Mouse (Mus musculus) kidney, postnatal 10 days (tissue): ENCODE measurements around the gene Cep95.
"Not testable (repeated sequence)": the region's sequence is repeated elsewhere in the genome, so short reads cannot be mapped to it uniquely, and the experiment has no call there.

ENCODE experiments used
- DNase-seq: peaks from one replicate; pipeline ENCODE4 v3.0.0; 2021; ENCODE audit warnings: mixed read lengths

The Cep95 gene

DNA sequence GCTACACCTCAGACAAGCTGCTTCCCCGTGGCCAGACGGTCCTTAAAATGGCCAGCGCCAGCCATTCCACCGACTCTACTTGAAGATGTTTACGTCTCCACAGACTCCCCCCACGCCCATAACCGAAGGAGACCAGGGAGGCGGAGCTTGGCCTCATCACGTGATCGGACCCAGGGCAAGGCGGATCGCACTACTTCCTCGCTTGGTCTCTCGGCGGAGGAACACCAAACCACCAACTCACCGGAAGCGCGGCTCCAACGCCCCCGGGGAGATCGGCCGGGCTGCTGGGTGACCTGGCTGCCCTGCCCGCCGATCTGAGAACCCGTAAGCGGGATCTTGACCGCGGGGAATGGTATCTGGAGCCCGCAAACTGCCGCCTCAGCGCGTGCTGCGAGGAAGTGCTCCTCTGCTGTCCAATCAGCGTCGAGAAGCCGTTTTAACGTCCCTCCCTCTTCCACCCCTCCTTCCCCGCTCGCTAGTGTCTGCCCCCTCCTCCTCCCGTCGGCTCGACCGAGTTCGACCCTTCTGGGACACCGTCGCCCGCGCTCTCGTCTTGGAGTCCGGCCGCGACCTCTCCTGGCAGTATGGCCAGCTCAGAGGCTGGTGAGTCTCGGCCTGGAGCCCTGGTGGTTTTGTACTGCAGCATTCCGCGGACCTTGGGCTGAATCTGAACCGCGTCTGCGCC, at the start of gene Cep95, which contains the start of gene Ddx5:
Gene Cep95 (plus strand): TSS at position 478 of the 685 bp plus-strand sequence.
Gene Ddx5 (minus strand): TSS at position 411 of the 685 bp plus-strand sequence.
- DNase-seq: peak; percentile 99

DNA sequence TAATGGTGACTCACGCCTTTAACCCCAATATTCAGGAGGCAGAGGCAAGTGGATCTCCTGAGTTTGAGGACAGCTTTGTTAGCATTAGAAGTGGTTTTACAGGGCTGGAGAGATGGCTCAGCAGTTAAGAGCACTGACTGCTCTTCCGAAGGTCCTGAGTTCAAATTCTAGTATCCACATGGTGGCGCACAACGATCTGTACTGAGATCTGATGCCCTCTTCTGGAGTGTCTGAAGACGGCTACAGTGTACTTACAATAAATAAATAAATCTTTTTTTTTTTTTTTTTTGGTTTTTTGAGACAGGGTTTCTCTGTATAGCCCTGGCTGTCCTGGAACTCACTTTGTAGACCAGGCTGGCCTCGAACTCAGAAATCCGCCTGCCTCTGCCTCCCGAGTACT, 48.3 kb upstream of the Cep95 start:
- DNase-seq: not testable (repeated sequence)

DNA sequence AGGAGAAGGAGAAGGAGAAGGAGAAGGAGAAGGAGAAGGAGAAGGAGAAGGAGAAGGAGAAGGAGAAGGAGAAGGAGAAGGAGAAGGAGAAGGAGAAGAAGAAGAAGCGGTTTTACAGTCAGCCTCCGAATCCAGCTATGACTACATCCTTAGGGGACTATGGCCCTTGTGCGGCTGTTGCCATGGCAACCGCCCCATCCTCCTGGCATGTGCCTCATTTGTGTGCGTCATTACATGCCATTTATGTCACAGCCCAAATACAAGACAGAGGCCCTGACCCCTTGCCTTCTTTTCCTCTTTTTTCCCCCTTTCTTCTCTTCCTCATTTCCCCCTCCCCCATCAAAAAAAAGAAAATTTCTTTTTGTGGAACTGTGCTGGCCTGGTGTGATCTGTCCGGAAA, 47.8 kb upstream of the Cep95 start:
- DNase-seq: no peak

- DNase-seq: no peak
Measured at GRCm38 (mm10) chr11:106741826-106742225, 47.2 kb upstream of the Cep95 start.

GRCm38 (mm10) chr11:106742388-106742841, 46.6 kb upstream of the Cep95 start:
- no peak for DNase-seq

GRCm38 (mm10) chr11:106744949-106745348, 44.1 kb upstream of the Cep95 start:
- no peak for DNase-seq

DNA sequence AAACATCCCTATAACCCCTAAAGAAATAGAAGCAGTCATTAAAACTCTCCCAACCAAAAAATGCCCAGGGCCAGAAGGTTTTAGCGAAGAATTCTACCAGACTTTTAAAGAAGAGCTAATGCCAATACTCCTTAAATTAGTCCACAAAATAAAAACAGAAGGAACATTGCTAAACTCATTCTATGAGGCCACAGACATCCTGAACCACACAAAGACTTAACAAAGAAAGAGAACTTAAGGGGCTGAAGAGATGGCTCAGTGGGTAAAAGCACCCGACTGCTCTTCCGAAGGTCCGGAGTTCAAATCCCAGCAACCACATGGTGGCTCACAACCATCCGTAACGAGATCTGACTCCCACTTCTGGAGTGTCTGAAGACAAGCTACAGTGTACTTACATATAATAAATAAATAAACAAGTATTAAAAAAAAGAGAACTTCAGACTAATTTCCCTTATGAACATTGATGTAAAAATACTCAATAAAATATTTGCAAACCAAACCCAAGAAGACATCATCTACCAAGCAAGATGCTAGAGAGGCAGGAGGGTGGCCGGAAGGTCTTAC, 39.4 kb upstream of the Cep95 start:
- not testable (repeated sequence) for DNase-seq

DNA sequence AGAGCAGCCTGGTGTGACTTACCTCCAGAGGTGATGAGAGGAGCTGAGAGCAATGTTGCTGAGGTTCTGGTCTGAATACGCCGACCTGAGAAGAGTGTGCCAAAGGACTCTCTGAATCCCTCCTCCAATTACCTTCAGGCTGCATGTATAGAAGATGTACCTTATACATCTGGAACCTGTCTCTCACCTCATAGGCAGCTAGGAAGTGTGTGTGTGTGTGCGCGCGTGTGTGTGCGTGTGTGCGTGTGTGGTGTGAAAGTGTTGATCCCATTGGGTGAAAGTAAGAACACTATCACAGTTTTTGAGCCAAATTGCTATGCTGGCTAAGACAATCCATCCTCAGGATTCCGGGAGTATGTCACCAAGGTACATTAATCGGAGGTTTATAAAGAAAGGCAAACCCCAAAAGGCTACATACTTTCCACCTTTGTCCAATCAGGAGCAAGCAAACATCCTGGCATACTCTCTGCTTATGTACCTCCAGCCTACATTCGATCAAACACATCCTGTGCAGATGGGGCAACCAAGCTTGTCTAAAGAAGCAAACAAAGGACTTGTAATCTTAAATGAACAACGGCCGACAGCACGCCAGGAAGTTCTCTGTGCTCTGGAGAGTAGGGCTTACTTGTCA, 38.8 kb upstream of the Cep95 start, which contains the start of gene Pecam1:
Gene Pecam1 (minus strand): TSS at position 508 of the 631 bp plus-strand sequence.
- no peak for DNase-seq

DNA sequence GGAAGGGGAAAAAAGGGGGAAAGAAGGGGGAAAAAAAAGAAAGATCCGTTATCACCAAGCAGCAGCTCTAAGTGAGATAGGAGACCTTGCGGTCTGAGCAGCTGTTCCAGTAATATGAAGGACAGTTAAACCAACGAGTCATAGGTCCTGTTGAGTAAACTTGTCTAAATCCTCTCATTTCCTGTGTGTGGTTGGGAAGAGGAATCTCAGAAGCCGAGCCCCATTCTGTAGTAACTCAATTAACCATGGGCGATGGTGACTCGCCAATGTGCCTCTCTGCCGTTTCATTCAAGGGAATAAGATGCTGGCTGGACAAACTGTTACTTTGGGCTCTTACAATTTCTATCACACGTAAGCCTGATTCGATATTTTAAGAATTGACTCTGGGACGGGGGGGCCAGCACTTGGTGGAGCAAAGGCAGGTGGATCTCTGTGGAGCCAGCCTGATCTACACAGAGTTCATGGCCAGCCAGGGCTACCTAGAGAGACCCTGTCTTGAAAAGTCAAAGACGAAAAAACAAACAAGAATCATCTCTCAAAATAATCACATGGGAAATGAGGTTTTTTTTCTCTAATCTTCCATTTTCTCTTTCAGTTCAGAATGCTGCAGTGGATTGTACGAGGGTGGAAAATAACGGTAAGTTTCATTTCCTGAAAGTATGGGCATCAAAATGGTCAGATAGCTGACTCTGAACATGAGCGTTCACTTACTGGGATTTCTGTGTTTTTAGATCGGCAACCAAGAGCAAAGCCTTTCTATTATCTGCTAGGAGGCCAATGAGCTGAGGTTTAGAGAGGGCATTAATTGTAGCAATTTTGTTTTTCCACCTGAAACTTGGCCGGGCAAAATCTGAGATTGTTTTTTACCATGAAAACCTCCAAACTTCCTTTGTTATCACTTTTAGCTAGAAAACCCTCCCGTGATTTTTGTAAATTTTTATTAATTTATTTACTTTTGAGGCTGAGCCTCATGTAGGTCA, 37.7 kb upstream of the Cep95 start, which contains the start of gene Milr1:
Gene Milr1 (plus strand): TSS at position 188 of the 980 bp plus-strand sequence.
- DNase-seq: no peak

- DNase-seq: no peak
Measured at GRCm38 (mm10) chr11:106752103-106752502, 36.9 kb upstream of the Cep95 start.

DNA sequence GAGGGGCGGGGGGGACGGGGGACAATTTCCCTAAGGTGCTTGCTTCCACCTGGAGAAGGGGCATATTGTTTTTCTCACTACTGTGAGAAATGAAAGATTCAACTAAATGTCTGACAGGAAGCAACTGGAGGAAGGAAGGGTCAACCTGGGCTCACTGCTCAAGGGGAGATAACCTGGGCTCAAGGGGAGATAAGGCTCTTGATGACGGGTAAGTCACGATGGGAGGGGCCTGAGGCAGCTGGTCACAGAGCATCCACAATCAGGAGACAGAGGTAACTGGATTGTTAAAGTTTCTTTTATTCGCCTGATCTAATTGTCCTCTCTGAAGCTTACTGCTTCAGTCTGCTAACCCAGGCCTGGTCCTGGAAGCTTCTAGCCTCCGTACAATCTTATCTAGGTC, 35.7 kb upstream of the Cep95 start:
- DNase-seq: no peak

DNA sequence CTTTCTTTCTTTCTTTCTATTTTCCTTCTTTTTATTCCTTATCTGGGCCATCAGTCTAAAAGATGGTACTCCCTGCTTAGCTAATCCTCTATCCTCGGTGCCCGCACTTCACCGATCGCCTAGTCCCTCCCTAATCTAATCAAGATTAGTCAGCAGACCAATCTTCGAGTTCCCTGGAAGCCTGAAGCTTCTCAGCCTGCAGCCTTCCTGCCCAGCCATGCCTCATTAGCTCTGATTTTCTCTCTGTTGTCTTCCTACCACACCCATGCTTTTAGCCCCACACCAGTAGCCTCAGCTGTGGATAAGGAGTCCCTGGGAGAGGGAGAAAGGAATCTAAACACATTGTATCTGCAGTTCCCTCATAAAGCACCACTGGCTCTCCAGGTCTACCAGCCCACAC, 33.5 kb upstream of the Cep95 start:
- no peak for DNase-seq

GRCm38 (mm10) chr11:106759028-106759427, 30.0 kb upstream of the Cep95 start:
- DNase-seq: no peak

DNA sequence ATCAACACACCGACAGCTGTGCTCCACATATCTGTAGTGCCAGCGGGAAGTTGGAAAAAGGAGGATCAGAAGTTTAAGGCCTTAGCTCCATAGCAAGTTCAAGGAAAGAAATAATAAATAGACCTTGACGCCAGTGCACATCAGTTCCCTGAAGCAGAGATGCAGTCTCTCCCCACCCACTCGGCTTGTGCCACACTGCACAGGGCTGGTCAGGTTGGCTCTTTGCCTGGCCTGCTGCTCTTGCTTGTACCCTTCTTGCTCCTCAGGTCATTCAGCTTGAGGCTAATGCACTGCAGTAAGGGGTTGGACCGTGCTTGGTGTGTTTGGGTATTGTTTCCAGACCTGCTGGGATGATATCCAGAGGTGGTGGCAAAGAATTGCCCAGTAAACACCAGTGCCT, 28.5 kb upstream of the Cep95 start:
- DNase-seq: no peak

DNA sequence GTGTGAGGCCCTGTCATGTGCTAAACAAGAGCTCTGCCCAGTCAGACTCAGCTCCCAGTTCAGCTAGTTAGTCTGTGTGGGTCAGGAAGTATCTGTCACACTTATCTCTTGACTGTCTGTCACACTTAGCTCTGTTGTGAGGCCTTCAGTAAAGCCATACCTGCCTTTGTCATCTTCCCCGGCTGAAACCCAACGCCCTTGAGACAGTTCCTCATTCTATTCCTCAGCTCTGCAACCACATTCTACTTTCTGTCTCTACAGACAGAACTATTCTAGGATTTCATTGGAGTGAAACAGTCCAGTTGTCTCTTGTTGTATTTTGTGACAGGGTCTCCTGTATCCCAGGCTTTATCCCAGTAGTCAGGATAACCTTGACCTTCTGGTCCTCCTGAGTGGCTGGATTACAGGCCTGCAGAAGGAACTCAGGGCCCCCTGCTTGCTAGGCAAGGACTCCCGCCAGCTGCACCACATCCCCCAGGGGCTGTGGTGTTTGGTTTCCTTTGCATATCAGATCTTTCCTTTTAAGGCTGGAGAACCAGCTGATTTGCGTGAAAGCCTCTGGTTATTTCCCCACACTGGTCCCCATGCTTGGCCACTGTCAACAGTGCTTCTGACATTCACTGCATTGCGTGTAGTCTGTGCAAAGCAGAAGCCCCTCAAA, 26.8 kb upstream of the Cep95 start:
- peak; percentile 62 for DNase-seq

- no peak for DNase-seq
Measured at GRCm38 (mm10) chr11:106762800-106763185, 26.3 kb upstream of the Cep95 start.

DNA sequence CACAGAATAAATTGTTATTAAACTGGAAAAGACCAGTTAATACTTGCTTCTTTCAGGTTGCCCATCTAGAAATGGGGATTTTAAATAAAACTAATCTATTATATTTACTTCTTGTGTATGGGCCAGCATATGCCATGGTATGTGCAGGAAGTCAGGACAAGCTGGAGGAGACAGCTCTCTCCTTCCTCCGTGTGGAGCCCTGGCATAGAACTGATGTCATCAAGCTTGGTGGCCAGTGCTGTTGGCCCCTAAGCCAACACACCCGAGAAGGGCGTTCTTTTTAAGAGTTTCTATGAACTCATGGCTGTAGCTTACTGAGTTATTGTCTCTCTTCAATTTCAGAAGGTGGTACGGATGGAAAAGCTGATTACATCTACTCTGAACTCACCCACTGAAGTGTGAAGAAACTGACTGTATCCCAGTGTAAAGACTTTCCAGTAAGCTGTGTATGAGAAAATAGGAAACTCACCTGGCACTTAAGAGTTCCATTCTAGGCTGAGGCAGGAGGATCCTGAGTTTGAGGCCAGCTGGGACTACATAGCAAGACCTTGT, 22.4 kb upstream of the Cep95 start:
- no peak for DNase-seq

DNA sequence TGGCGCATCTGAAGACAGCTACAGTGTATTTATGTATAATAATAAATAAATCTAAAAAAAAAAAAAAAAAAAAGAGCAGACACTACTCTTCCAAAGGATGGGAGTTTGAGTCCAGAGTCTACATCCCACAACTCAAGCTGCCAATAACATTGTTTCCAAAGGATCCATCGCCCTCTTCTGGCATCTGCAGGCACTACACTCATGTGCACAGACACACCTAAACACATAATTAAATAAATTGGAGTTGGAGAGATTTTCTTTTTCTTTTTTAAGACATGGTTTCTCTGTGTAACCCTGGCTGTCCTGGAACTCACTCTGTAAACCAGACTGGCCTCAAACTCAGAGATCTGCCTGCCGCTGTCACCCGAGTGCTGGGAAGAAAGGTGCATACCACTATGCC, 21.5 kb upstream of the Cep95 start:
- no peak for DNase-seq

- peak; percentile 39 for DNase-seq
Measured at GRCm38 (mm10) chr11:106770195-106770974, 18.7 kb upstream of the Cep95 start.

DNA sequence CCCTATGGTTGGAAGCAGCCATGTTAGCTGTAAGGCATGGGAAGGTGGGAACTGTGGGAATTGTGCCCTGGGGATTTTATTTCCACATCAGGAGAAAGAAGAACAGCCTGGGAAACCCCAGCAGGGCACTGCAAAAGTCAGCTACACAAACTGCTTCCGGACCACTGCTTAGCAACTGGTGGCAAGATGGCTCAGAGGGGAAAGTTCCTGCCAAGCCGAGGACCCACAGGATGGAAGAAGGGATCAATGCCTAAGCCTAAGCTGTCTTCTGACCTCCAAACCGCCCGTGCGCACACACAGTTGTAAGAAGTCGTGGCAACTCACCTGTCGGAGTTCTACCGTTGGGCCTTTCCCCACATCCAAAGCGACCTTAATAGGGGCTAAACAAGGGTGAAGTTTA, 16.0 kb upstream of the Cep95 start:
- no peak for DNase-seq

- peak; percentile 30 for DNase-seq
Measured at GRCm38 (mm10) chr11:106776960-106777359, 12.1 kb upstream of the Cep95 start.
